Mouse (Mus musculus): ENCODE data around the gene Zbtb20.

The Zbtb20 gene

DNA sequence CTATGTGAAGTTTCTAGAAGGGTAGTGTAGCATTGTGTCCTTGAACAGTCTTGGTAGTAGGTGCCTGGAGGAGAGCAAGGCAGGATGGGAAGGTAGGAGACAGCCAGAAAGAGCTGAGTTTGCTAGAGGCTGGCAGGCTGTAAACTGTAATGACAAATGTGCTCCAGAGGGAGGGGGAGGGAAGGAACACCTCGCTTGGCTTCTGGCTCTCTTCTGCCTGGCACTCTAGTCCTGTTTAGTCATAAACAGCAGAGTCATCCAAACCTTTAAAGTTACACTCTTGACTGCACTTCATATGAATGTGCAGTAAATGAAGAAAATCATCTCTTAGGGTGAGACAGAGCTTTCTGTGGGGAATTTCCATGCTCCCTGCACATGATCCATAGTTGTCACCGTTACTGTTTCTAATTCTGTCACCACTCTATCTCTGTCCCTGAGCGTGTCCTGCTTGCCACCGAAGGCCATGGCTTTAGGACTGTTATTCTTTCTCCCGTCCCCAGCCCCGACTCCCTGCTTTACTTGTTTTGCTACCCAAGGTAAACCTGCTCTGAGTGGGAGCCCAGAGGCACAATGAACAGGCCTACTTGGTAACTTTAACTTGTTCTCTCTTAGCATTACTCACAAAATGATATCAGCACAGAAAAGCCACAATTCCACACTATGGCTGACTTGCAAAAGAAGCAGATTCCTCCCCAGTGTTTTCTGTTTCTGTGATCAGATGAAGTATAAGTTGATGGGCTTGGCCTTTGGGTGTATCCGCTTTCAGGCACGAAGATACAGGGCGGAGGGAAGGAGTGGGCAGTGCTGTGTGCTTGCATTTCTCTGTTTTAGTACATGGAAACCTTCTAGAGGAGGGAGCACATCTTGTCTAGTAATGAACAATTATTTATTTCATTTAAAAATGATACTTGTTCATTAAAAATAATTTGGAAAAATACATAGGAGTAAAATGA is 427.8 kb downstream of the Zbtb20 start:
- CTCF ChIA-PET, result no interaction called here

- CTCF ChIA-PET, result no interaction called here
Observed at GRCm38 (mm10) chr16:43309968-43310431, 434.3 kb downstream of the Zbtb20 start.

DNA sequence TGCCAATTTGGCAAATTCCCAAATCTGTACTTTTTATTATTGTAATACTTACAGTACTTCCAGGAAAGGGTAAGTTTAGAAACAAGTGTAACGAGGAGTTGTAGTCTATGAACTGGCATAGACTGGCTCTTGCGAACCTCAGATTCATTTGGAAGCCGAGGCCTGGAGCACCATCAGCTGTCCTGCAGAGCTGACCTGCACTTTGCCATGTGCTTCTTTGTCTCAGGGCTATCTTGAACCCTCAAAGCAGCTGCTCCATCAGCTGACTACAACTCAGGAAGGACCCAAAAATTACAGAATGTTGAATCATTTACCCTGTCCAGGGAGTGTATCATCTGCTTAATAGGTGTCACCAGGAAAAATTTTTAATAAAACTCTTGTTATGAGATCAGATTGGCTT is 448.3 kb downstream of the Zbtb20 start:
- CTCF ChIA-PET, result interaction anchor here (0.5 kb wide), 1 partner anchor 28 kb away, joined by 3 read pairs; no protein-coding TSS in a partner anchor

GRCm38 (mm10) chr16:43328221-43328620 is 452.5 kb downstream of the Zbtb20 start:
- CTCF ChIA-PET, result no interaction called here

- CTCF ChIA-PET, result no interaction called here
Observed at GRCm38 (mm10) chr16:43330206-43330605, 454.5 kb downstream of the Zbtb20 start.

DNA sequence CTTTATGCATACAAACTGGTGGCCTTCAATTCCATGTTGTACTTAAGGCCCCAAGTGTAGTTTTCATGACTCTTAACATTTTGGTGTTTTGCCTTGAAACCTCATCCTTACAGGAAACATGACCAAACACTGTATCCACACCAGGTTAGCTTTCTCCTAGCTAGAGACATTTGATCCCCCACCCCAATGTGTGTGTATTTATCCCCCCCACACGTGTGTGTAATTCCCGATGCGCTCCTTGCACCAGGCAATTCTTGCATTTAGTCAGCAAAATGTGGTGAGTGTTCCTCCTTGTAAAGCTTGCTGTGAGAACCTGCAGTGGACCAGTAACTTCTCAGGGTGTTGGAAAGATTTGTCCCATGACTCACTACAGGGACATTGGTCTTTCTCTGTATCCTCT is 455.8 kb downstream of the Zbtb20 start:
- CTCF ChIA-PET, result no interaction called here

- CTCF ChIA-PET, result no interaction called here
Observed at GRCm38 (mm10) chr16:43332734-43333133, 457.1 kb downstream of the Zbtb20 start.

- CTCF ChIA-PET, result no interaction called here
Observed at GRCm38 (mm10) chr16:43333265-43333664, 457.6 kb downstream of the Zbtb20 start.

GRCm38 (mm10) chr16:43334411-43335150 is 458.9 kb downstream of the Zbtb20 start:
- CTCF ChIA-PET, result no interaction called here

DNA sequence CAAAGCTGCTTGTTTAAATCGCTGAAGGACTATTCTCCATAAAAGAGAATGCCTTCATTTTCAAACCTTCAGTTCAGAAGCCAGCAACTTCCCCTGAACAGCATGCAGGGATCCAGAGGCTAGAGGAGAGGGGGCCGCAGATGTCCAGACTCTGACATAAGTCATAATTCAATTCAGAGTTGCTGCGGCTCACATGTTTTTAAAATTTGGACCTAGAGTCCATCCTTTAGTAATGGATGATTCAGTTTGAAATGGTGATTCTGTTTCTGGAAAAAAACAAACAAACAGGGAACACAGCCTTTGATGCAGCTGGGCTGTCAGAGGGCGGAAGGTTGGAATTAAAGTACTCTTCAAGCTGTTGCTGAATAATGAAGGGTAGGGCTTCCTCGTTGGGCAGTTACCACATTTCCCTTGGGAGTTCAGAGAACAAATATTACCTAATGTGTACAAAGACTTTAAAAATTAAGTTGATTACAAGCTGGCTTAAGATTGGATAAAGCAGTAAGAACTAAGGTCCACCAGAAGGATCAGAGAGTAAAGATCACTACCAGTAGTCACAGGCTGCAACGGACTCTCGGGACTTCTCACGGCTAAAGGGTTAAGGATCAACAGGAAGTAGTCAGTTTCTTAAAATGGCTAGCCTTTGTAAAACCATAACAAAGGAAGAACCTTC is 459.6 kb downstream of the Zbtb20 start:
- CTCF ChIA-PET, result no interaction called here

GRCm38 (mm10) chr16:43335824-43336215 is 460.1 kb downstream of the Zbtb20 start:
- CTCF ChIA-PET, result no interaction called here

GRCm38 (mm10) chr16:43340712-43341111 is 465.0 kb downstream of the Zbtb20 start:
- CTCF ChIA-PET, result no interaction called here

- CTCF ChIA-PET, result no interaction called here
Observed at GRCm38 (mm10) chr16:43341916-43342455, 466.3 kb downstream of the Zbtb20 start.

GRCm38 (mm10) chr16:43346094-43346493 is 470.4 kb downstream of the Zbtb20 start:
- CTCF ChIA-PET, result no interaction called here

- CTCF ChIA-PET, result no interaction called here
Observed at GRCm38 (mm10) chr16:43355776-43356645, 480.3 kb downstream of the Zbtb20 start.

DNA sequence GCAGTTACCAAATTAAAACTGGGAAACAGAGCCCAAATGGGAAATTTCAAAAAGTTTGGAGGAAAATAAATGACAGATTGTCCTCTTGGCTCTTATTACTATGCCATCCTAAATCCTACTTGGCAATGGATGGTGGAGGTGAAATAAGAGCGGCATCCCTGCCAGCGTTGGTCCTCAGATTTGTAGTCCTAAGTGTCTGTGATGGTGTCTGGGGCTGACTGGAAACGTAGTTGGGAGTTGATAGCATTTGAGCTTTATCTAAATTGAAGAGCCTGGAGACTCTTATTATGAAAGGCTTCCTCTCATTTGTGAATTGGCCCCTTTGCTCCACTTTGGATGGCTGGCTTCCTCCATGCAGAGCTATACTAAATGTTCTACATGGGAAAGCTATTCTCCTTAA is 483.9 kb downstream of the Zbtb20 start:
- CTCF ChIA-PET, result no interaction called here

- CTCF ChIA-PET, result no interaction called here
Observed at GRCm38 (mm10) chr16:43360112-43360511, 484.4 kb downstream of the Zbtb20 start.

DNA sequence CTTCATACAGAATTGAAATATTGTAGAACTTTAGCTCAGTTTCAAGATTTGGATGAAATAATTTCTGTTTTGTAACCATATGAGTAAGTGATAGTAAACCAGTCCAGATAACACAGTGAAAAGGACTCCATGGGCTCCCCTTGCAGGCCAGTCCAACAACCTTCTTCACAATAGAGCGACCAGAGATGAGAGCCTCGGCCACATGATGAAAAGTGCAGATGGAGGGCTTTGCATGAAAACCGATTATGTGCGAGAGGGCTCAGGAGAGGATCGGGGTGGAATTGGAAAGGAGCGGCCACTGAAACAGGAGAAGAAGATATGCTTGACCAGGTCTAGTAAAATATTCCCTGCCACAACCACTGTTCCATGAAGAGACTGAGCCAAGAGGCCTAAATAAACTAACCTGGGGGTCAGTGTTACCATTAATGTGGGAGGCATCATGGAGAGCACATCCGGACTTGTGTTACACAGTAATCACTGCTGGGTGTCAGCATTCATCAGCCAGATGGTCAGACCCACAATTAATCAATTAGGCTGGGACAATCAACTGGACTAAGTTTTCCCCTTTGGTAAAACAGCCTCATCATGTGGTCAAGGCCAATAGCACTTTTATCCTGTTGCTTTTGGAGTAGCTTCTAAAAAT is 485.3 kb downstream of the Zbtb20 start:
- CTCF ChIA-PET, result no interaction called here

DNA sequence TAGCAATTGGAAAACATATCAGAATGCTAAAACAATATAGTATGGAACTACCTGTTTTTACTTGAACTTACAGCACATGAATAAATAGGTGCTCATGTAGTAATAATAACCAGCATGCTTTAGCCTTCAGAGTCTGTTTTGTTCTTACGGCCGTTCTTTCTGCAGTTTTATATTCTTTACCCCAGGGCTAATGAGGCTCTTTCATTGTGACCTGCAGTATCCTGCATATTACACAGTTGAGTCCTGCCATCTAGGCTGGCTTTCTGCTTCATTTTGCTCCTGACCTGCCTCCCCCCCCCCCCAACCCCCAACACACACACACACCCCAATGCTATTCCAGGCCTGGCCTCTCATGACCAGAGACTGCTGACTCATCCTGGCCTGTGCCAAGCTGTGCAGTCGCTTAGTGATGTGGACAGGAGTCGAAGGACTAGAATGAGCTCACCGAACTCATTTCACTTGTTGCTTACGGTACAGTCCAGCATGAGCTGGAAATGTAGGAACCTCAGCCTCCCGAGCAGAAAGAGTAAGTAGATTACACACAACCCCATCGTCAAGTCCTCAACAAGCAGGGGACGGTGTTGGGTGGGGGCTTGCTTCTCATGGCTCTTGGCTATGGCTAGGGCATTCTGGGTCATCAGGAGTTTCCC is 487.1 kb downstream of the Zbtb20 start:
- CTCF ChIA-PET, result interaction anchor here (0.5 kb wide), 1 partner anchor 1438 kb away, joined by 3 read pairs; no protein-coding TSS in a partner anchor

GRCm38 (mm10) chr16:43363316-43363715 is 487.6 kb downstream of the Zbtb20 start:
- CTCF ChIA-PET, result interaction anchor here (0.5 kb wide), 1 partner anchor 1437 kb away, joined by 3 read pairs; no protein-coding TSS in a partner anchor

All from spleen, embryonic (tissue).